Mouse (Mus musculus) neutrophil, adult 5-6 weeks (primary cell): ENCODE measurements around the gene Efna3. TPM values are rescaled to one million over a fixed set of nuclear protein-coding genes. Genes with fewer than 3 reads are reported as not detected.

Experiments used
- ATAC-seq: fragments of 151-379, 151-347 bp; 2 replicates; pipeline ENCODE4 v1.8.0; 2017; ENCODE audit warnings: mild to moderate bottlenecking, moderate TSS enrichment; ENCODE audit not compliant: insufficient number of reproducible peaks, poor library complexity, low FRiP score, severe bottlenecking; ENCODE audit errors: extremely low read depth
- total RNA-seq: library from RNA; stranded (forward); fragments of 200-1000 nt; gene quantifications from 2 replicates; pipeline ENCODE4 v1.2.3, GENCODE M21; 2017

Gene Efna3
- total RNA-seq, 1 experiment from 2014 or later: not detected

DNA sequence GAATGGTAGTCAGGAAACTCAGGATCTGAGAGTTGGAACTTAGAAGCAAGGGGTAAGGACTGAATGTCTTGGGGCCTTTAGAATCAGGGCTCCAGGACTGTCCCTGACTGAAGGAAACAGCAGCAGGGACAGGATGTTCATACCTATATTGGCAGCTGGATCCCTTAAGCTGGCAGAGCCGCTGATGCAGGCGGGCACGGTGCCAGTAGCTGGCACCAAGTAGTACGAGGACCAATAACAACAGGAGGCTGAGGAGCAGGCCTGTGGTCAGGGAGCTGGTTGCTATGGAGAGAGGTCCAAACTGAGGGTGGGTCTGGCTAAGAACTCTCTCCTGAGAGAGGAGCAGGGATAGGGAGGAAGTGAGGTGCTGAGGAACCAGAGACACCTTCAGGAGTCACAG is 19.0 kb upstream of the Efna3 start:
- no peak for ATAC-seq

DNA sequence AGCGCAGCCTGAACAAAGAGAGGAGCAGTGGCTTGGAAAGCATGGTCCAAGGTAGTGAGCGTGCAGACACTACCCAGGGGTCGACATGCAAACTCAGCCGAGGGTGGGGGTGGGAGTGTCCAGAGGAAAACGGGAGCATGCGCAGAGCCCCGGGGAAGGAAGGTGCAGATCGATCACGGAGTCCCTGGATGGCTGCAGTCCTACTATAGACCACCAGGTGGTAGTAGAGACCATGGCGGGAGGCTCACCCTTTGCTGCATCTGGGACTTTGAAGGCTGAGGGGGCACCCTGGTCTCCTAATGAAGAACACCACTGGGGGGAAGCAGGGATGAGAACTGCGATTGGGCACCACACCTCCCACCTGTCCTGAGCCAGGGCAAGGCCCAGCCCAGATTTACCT is 17.7 kb upstream of the Efna3 start:
- peak; percentile 52; the same call in 1 of the 2 replicates for ATAC-seq

DNA sequence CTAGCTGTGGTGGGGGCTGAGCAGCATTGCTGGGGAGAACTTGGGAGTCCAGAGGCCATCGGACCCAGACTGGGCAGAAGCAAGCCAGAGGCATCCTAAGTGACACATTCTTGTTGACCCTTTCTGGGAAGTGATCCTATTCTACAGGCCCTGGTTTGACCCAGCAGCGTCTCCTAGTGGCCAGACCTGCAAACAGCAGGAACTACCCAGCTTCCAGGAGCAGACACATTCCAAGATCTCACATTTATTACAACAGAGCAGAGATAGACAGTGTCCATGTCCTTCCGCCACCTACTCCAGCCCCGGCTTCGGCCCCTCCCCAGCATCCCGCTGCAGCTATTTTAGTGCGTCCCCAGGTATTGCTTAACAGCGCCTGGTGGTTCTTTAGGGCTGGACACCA is 16.7 kb upstream of the Efna3 start:
- ATAC-seq: no peak

DNA sequence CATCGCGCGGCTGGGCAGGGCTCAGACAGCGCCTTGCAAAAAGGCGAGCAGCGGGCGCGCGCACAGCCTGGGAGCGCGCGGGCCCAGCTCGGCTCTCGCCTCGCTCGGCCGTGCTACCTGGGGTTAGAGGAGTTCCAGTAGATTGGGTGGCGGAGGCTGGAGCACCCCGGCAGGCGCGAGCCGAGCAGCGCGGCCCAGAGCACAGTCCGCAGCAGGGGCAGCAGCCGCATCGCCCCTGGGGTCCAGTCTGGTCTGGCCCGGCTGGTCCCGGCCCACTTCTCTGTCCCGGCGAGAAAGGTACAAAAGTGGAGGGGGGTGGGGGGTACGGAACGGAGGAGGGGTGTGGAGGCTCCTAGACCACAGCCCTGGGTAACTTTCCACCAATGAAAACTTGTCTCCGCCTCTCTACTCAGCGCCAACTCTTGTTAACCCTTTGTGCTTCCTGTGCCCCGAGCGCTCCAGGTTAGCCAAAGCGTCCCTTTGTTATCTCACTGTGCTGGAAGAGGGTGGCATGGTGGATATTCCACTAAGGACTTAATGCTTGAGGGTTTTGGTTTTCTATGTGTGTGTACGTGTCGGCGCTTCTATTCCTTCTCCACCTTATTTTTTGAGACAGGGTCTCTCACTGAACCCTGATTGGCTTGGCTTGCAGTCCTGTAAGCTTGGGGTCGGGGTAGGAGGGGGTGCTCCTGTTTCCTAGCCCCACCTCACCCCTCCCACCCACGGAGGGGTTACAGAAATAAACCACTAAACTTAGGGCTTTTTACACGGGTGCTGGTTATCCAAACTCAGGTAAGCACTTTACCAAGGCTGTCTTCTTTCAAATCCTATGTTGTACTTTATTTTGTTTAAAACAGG is 15.2 kb upstream of the Efna3 start, which contains the start of gene Efna4:
TSS of gene Efna4 (minus strand) at position 308 of the 858 bp plus-strand sequence.
- ATAC-seq: no peak

DNA sequence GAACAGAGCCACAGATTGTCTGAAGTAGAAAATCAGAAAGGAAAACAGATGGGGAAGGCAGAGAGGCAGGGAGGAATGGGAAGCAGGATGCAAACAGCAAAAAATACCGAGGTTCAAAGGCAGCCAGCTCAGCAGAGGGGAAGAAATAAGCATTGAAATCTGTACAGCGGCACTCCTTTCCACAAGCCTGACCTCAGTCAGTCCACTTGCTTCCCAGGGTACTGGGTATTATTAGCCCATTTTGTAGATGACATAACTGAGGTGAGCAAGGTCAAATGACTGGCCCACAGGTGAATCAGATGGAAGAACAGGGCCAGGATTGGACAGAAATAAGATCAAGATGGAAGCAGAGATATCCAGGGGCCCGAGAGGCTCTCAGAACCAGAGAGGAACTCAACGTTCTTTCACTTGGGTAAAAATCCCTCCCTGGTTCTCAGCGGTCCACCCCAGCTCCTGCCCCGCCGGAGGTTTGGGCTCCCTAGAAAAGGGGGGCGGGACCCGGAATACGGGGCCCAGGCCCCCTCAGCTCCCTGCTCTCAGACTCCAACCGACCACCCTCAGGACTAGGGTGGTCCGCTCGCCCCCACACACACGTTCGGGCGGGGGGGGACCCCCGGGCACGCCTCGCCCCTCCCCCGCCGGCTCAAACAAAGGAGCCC is 14.4 kb upstream of the Efna3 start:
- no peak for ATAC-seq

DNA sequence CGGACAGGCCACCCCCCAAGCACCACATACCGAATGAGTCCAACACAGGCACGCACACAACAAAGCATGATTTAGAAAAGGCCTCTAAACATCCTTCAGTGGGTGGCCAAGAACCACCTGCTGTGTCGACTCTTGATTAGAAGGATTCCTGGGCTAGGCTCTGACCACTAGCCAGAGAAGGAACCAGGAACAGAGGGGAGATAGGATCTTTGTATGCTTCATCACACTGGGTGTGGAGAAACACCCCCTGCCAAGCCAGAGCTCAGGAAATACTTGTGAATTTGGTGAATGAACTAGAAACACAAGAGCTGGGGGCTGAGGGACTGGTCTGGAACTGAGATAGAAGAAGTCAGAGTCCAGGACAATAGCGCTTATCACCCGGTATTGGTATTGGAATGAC is 13.8 kb upstream of the Efna3 start:
- ATAC-seq: no peak

DNA sequence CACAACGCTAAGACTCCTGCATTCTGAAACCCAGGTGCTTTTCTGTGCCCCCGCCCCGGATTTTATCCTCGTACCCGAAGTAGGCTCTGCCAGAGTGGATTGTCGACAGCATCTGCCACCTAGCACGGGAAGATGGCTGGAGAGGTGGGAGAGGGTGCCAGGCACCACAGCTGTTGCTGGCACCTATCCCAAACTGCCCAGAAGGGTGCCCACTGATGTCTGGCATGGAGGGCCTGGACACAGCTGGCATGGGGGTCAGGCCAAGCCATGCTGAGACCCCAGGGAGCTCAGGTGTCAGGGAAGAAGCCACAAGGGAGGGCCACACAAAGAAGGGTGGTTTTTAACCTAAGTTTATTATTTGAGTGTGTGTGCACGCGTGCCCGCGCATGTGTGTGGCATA is 10.3 kb upstream of the Efna3 start:
- ATAC-seq: no peak

DNA sequence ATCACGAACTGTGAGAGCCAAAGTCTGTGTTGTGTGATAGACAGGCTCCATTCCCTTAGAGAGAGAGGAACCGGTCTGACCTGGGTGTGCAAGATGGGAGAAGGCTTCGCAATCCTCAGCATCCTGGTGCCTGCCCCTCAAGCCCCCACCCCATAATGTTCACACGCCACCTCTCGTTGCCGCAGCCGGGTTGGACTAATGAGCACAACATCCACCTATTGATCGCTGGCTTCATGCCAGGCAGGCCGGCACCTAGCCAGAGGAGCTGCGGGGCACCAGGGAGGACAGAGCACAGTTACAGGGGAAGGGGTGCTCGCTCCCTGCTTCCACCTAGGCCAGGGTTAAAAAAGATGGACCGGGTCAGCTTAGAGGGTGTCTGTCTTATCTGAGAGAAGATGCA is 9.7 kb upstream of the Efna3 start:
- ATAC-seq: no peak

DNA sequence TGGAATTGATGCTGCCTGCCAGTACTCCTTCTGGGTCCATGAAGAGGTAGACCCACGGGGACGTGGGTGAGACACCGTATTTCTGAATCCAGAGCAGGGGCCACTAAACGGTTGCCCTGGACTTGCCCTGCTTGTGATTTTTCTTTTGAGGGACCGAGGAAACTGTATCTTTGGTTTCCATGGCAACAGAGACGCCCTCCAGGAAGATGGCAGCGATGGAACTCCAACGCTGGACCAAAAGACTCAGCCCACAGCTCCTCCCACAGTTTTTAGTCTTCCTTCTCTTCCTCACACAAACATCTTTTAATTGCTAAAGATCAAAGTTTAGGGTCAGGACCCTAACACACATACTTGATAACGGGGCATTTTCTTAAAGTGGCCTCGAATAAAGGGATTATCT is 9.2 kb upstream of the Efna3 start:
- ATAC-seq: no peak

DNA sequence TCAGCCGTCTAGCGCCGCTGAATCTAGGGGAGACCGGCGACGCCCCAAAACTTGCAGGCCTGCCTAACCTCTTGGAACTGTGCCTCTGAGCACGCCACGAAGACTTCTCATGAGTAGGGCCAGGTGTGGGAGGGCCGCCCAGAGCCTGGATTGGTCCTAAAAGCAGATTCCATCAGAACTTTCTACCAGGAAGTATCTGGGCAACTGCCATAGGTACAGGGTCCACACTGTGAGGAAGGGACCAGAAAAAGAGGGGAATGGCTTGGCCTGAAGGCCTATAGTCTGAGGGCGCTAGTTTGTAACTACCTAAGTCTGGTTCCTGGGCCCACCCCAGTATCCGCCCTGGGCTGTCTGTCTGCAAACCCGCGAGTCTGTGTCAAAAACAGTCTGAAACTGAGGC is 8.8 kb upstream of the Efna3 start:
- no peak for ATAC-seq

DNA sequence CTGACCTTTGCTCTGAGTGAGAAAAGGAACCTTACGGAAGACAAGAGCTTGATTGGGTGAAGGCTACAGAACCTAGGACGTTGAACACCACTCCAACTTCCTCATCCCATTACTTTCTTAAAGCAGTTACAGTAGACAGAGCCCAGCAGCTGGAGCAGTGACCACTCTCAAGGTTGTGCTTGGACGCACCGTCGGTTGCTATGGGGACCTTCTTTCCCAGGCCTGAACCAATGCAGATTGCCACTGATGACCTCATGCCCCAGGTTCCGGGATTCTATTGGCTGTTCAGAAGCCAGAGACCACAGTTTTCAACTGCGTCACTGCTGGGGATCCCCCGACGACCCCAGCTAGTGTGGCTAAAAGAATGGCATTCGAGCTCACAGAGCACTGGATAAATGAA is 8.2 kb upstream of the Efna3 start:
- ATAC-seq: no peak

DNA sequence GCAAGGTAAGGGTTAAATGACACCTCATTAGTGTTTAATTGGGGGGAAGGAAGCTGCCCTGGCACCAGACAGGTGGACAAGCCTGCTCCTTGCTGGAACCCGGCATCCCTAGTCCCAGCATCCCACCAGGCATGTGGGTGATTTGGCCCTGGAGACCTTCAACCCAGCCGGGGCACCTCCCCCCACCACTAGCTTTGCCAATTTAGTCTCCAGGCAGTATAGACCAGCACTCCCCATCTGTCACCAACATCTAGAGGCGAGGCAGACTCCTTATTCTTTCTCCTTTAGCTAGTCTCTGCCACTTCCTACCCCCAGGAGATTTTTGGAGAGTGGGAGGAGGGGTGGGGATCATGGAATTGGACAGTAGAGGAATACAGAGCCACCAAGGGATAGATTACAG is 7.6 kb upstream of the Efna3 start:
- no peak for ATAC-seq

DNA sequence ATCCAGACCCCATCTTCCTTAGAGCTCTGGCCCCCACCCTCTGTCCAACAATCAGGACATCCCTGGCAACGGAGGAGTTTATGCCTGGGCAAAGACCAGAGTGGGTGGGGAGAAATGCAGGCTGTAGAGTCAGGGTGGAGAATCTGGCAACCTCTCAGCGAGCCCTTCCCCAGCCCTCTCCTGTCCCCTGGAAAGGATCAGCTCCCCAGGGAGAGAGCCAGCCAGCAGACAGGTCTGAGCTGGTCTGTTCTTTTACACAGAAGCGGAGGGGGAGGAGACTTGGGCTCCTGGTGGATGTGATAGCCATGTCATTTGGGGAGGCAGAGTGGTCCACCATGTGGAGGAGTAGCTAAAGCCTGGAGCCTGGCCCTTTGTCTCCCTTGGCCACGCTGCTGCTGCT is 5.9 kb upstream of the Efna3 start:
- ATAC-seq: no peak

DNA sequence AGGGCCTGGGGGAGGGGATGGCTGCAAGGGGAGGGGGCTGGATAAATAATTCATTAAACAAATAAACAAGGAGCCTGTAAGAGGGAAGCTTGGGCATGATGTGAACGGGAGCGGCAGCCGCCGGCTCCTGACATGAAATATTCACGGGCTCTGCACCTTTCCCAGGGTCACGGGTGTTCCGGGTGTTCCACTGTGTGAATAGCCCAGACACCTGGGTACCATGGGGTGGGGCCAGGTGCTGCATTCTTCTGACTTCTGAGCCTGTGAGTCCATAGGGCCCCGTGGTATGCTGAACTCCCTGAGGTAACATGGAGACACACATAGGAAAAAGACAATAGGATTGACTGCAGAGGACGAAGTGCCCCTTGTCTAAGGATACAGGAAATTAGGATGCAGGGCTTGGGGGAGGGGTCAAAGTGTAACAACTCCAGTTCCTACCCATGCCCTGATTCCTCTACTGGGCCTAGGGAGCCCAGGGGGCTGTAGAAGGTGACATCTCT is 4.7 kb upstream of the Efna3 start:
- ATAC-seq: no peak

DNA sequence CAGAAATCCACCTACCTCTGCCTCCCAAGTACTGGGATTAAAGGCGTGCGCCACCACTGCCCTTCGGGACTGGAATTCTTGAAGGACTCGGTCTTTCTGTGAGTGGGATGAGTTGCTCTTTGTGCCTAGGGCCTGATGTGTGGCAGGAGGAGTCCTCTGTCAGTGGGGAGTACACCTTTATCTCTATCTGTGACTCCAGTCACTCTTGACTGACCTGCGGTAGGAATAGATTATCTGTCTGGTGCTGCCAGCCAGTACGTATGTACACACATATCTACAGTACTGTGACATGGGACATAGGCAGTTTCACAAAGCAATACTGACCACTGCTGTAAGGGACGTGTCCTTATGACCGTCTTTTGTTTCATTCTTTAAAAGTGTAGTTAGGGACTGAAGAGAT is 3.1 kb upstream of the Efna3 start:
- no peak for ATAC-seq

DNA sequence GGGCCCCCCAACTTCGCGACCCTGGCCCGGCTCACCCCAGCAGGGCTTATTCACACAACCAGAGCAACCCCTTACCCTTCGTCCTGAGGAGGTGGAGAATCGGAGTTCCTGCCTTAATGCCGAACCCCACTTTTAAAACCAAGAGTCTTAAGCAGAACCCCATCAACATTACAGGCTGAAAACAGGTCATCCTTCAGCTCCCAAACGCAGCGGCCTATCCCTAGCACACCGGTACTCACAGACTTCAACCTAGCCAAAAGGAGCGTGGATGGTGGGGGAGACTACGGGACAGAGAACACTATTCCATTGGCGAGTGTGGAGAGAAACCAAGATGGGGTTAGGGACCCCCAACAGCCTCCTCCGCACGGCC is 649 bp downstream of the Efna3 start:
- ATAC-seq: no peak

DNA sequence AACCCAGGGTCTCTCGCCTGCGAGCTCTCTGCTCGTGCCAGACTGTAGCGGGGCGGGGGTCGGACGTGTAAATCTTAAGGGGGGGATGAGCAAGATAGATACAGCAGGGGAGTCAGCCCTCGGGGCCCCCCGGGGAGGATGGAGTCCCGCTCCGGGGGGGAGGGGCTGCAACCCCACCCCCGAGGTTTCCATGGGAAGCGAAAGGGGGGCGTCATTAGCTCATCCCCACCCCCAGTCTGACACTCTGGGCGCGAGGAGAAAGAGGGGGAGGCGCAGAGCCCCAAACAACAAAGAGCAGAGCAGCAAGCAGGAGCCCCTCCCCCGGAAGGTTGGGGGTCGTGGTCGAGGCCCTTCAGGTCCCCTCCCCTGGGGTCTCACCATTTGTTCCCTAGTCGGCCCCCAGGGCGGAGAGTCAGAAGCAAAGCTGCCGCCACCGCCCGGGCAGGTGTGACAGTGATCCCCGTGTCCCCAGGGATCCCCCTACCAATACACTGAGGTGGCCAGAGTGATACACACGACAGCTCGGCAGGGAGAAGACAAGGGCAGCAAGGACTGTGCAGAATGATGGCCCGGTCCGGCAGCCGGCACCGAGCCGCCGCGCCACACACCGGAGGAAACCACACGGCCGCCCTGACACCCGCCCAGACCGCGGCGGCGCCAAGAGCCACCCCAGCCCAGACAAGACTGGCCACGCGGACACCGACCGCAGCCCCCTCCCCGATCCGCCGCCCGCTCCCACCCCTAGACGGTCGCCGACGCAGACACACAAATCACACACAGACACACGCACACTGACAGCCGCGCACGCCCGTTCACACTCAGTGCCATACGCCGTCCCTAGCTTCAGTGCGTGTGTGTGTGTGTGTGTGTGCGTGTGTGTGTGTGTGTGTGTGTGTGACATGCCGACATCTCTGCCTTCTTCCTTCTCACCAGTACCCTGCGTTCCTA is 1.3 kb downstream of the Efna3 start:
- no peak for ATAC-seq

DNA sequence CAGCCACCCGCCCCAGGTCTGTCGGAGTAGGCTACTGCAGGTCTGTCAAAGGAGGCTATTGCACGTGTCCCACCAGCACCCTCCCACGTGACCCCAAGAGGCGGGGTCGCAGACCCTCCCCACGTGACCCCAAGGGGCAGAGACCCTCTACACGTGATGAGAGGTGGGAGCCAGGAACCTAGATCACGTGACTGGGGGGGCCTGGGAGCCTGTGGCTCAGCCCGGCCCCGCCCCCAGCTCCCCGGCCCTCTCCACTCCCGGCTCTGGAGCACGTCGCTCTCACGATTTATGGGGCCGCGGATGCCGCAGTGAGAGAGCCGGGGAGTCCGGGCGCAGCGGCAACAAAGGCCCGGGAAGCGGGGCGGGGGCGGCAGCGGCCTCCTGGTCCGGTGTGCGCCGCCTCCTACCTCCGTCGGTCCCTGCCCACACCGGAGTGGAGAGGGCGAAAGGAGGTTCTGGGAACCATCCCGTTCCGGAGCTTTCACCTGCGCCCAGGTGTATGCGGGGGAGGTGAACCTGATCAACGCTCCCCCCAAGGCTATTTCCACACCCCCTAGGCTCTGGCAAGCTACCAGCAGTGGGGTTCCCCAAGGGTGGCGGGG is 2.1 kb downstream of the Efna3 start:
- ATAC-seq: no peak
